Mouse (Mus musculus) cerebellum, adult 18-20 months (tissue): Measurements from ENCODE around the gene Gpr63.
"Not testable (repeated sequence)": the region's sequence is repeated elsewhere in the genome, so short reads cannot be mapped to it uniquely, and the experiment has no call there.

Source experiments
- DNase-seq, 2 experiments: peaks; one replicate each; pipeline ENCODE4 v3.0.0; 2021

Gpr63 gene

GRCm38 (mm10) chr4:24966299-24966991, at the start of gene Gpr63:
Gene Gpr63, plus strand, starts transcription at chr4:24966407.
- DNase-seq: peak; percentile 76 to 83

- no peak for DNase-seq
These were observed 46.1 kb upstream of the Gpr63 start for GRCm38 (mm10) chr4:24920006-24920577.

- no peak for DNase-seq
These were observed 41.5 kb upstream of the Gpr63 start for GRCm38 (mm10) chr4:24924726-24925125.

GRCm38 (mm10) chr4:24928260-24928780, 37.9 kb upstream of the Gpr63 start:
- DNase-seq: no peak

GRCm38 (mm10) chr4:24928926-24929325, 37.3 kb upstream of the Gpr63 start:
- DNase-seq: no peak

GRCm38 (mm10) chr4:24942728-24943424, 23.3 kb upstream of the Gpr63 start:
- no peak for DNase-seq

- peak; percentile 12 to 29 for DNase-seq
These were observed 299 bp upstream of the Gpr63 start for GRCm38 (mm10) chr4:24965918-24966298.

GRCm38 (mm10) chr4:24967251-24967650, 1.0 kb downstream of the Gpr63 start:
- peak in 1 of 2 experiments; percentile 13 for DNase-seq

GRCm38 (mm10) chr4:24978589-24978988, 12.4 kb downstream of the Gpr63 start:
- no peak for DNase-seq

- DNase-seq: no peak
These were observed 19.4 kb downstream of the Gpr63 start for GRCm38 (mm10) chr4:24985612-24986011.

GRCm38 (mm10) chr4:24991475-24991874, 25.3 kb downstream of the Gpr63 start:
- DNase-seq: no peak

- DNase-seq: not testable (repeated sequence)
These were observed 43.1 kb downstream of the Gpr63 start for GRCm38 (mm10) chr4:25009328-25009727.

- peak; percentile 35 to 38 for DNase-seq
These were observed 45.6 kb downstream of the Gpr63 start for GRCm38 (mm10) chr4:25011780-25012179.

- DNase-seq: no peak
These were observed 46.5 kb downstream of the Gpr63 start for GRCm38 (mm10) chr4:25012726-25013125.

- no peak for DNase-seq
These were observed 48.9 kb downstream of the Gpr63 start for GRCm38 (mm10) chr4:25015017-25015655.

- DNase-seq: no peak
These were observed 62.0 kb downstream of the Gpr63 start for GRCm38 (mm10) chr4:25028252-25028651.

GRCm38 (mm10) chr4:25028752-25029151, 62.5 kb downstream of the Gpr63 start:
- DNase-seq: no peak

GRCm38 (mm10) chr4:25029875-25030274, 63.7 kb downstream of the Gpr63 start:
- no peak for DNase-seq

GRCm38 (mm10) chr4:25035158-25035791, 69.1 kb downstream of the Gpr63 start:
- peak; percentile 5 to 7 for DNase-seq

- no peak for DNase-seq
These were observed 69.6 kb downstream of the Gpr63 start for GRCm38 (mm10) chr4:25035806-25036205.

- DNase-seq: no peak
These were observed 71.1 kb downstream of the Gpr63 start for GRCm38 (mm10) chr4:25037260-25037659.

- not testable (repeated sequence) for DNase-seq
These were observed 89.3 kb downstream of the Gpr63 start for GRCm38 (mm10) chr4:25055541-25055940.
